Mouse (Mus musculus): Measurements from ENCODE around the gene Erc2. TPM values are rescaled to one million over a fixed set of nuclear protein-coding genes. Genes with fewer than 3 reads are reported as not detected.

Erc2 gene
- polyA plus RNA-seq, 1 experiment from 2014 or later, result 33.9 TPM

- Histone ChIP-seq H3K9ac (ENCODE audit: low read depth, low read length) (no peak overlapping the region), H3K36me3 (ENCODE audit: control insufficient read depth, insufficient read depth, low read length) (no peaks in the 10 kb centered on the region), H3K4me1 (replicated peaks; ENCODE audit: control insufficient read depth, insufficient read depth, low read length) (no peaks in the 10 kb centered on the region), H3K27ac (ENCODE audit: low read depth, low read length) (no peak overlapping the region), H3K4me2 (replicated peaks; ENCODE audit: low read depth, low read length) (no peak overlapping the region), H3K27me3 (ENCODE audit: control insufficient read depth, insufficient read depth, low read length) (no peaks in the 10 kb centered on the region), H3K4me3 (ENCODE audit: low read depth, low read length) (no peak overlapping the region), H3K9me3 (ENCODE audit: control insufficient read depth, low read length) (no peaks in the 10 kb centered on the region)
- 84% methylated on average over 4 of the region's 4 CpGs for WGBS
- DNase-seq (ENCODE audit: low spot score) (no peak), ATAC-seq (ENCODE audit: low FRiP score) (no peak)
Measured at GRCm38 (mm10) chr14:28170711-28171110, 548.5 kb downstream of the Erc2 start.

- no peak overlapping the region for H3K27ac ChIP-seq (ENCODE audit: low read depth, low read length)
- H3K27me3 ChIP-seq (ENCODE audit: control insufficient read depth, insufficient read depth, low read length), result no peaks in the 10 kb centered on the region
- ATAC-seq (ENCODE audit: low FRiP score) (no peak), DNase-seq (ENCODE audit: low spot score) (no peak)
- no peaks in the 10 kb centered on the region for H3K36me3 ChIP-seq (ENCODE audit: control insufficient read depth, insufficient read depth, low read length)
- no peak overlapping the region for H3K4me2 ChIP-seq (replicated peaks; ENCODE audit: low read depth, low read length)
- H3K9me3 ChIP-seq (ENCODE audit: control insufficient read depth, low read length), result no peaks in the 10 kb centered on the region
- no peaks in the 10 kb centered on the region for H3K4me1 ChIP-seq (replicated peaks; ENCODE audit: control insufficient read depth, insufficient read depth, low read length)
- H3K9ac ChIP-seq (ENCODE audit: low read depth, low read length), result no peak overlapping the region
- no peak overlapping the region for H3K4me3 ChIP-seq (ENCODE audit: low read depth, low read length)
- WGBS, result 84% methylated on average over 2 of the region's 2 CpGs
Measured at GRCm38 (mm10) chr14:28171364-28171763, 549.1 kb downstream of the Erc2 start.

- ATAC-seq (ENCODE audit: low FRiP score) (no peak), DNase-seq (ENCODE audit: low spot score) (no peak)
- Histone ChIP-seq H3K4me1 (replicated peaks; ENCODE audit: control insufficient read depth, insufficient read depth, low read length) (no peaks in the 10 kb centered on the region), H3K27me3 (ENCODE audit: control insufficient read depth, insufficient read depth, low read length) (no peaks in the 10 kb centered on the region), H3K9me3 (ENCODE audit: control insufficient read depth, low read length) (no peaks in the 10 kb centered on the region), H3K36me3 (ENCODE audit: control insufficient read depth, insufficient read depth, low read length) (no peaks in the 10 kb centered on the region), H3K9ac (ENCODE audit: low read depth, low read length) (no peak overlapping the region), H3K27ac (ENCODE audit: low read depth, low read length) (no peak overlapping the region), H3K4me3 (ENCODE audit: low read depth, low read length) (no peak overlapping the region), H3K4me2 (replicated peaks; ENCODE audit: low read depth, low read length) (no peak overlapping the region)
- 91% methylated on average over 4 of the region's 4 CpGs for WGBS
Measured at GRCm38 (mm10) chr14:28173736-28174135, 551.5 kb downstream of the Erc2 start.

- Histone ChIP-seq H3K4me3 (ENCODE audit: low read depth, low read length) (no peak overlapping the region), H3K27ac (ENCODE audit: low read depth, low read length) (no peak overlapping the region), H3K9ac (ENCODE audit: low read depth, low read length) (no peak overlapping the region), H3K9me3 (ENCODE audit: control insufficient read depth, low read length) (no peaks in the 10 kb centered on the region), H3K36me3 (ENCODE audit: control insufficient read depth, insufficient read depth, low read length) (no peaks in the 10 kb centered on the region), H3K27me3 (ENCODE audit: control insufficient read depth, insufficient read depth, low read length) (no peaks in the 10 kb centered on the region), H3K4me2 (replicated peaks; ENCODE audit: low read depth, low read length) (no peak overlapping the region), H3K4me1 (replicated peaks; ENCODE audit: control insufficient read depth, insufficient read depth, low read length) (no peaks in the 10 kb centered on the region)
- WGBS, result 32% methylated on average over 4 of the region's 4 CpGs
- ATAC-seq (ENCODE audit: low FRiP score) (no peak), DNase-seq (ENCODE audit: low spot score) (no peak)
Measured at GRCm38 (mm10) chr14:28181070-28181825, 559.0 kb downstream of the Erc2 start.

- Histone ChIP-seq H3K4me1 (replicated peaks; ENCODE audit: control insufficient read depth, insufficient read depth, low read length) (no peaks in the 10 kb centered on the region), H3K36me3 (ENCODE audit: control insufficient read depth, insufficient read depth, low read length) (no peaks in the 10 kb centered on the region), H3K9ac (ENCODE audit: low read depth, low read length) (no peak overlapping the region), H3K27ac (ENCODE audit: low read depth, low read length) (no peak overlapping the region), H3K27me3 (ENCODE audit: control insufficient read depth, insufficient read depth, low read length) (no peaks in the 10 kb centered on the region), H3K4me2 (replicated peaks; ENCODE audit: low read depth, low read length) (no peak overlapping the region), H3K9me3 (ENCODE audit: control insufficient read depth, low read length) (no peaks in the 10 kb centered on the region), H3K4me3 (ENCODE audit: low read depth, low read length) (no peak overlapping the region)
- ATAC-seq (ENCODE audit: low FRiP score) (no peak), DNase-seq (ENCODE audit: low spot score) (peak; percentile 10)
- WGBS, result 75% methylated on average over 8 of the region's 8 CpGs
Measured at GRCm38 (mm10) chr14:28192711-28193364, 570.6 kb downstream of the Erc2 start.

- no peak overlapping the region for H3K4me3 ChIP-seq (ENCODE audit: low read depth, low read length)
- H3K9me3 ChIP-seq (ENCODE audit: control insufficient read depth, low read length), result no peaks in the 10 kb centered on the region
- no peak overlapping the region for H3K4me2 ChIP-seq (replicated peaks; ENCODE audit: low read depth, low read length)
- 92% methylated on average over 4 of the region's 4 CpGs for WGBS
- DNase-seq (ENCODE audit: low spot score) (no peak), ATAC-seq (ENCODE audit: low FRiP score) (no peak)
- no peak overlapping the region for H3K9ac ChIP-seq (ENCODE audit: low read depth, low read length)
- H3K27ac ChIP-seq (ENCODE audit: low read depth, low read length), result no peak overlapping the region
- H3K27me3 ChIP-seq (ENCODE audit: control insufficient read depth, insufficient read depth, low read length), result no peaks in the 10 kb centered on the region
- H3K4me1 ChIP-seq (replicated peaks; ENCODE audit: control insufficient read depth, insufficient read depth, low read length), result no peaks in the 10 kb centered on the region
- H3K36me3 ChIP-seq (ENCODE audit: control insufficient read depth, insufficient read depth, low read length), result no peaks in the 10 kb centered on the region
Measured at GRCm38 (mm10) chr14:28203874-28204273, 581.6 kb downstream of the Erc2 start.

- ATAC-seq (ENCODE audit: low FRiP score), result no peak
- WGBS, result 90% methylated on average over 2 of the region's 2 CpGs
- no peak overlapping the region for H3K4me3 ChIP-seq (ENCODE audit: low read depth, low read length)
Measured at GRCm38 (mm10) chr14:28206303-28206702, 584.1 kb downstream of the Erc2 start.

GRCm38 (mm10) chr14:28225550-28225949 is 603.3 kb downstream of the Erc2 start:
- H3K27ac ChIP-seq (ENCODE audit: low read depth, low read length), result no peak overlapping the region
- H3K27me3 ChIP-seq (ENCODE audit: control insufficient read depth, insufficient read depth, low read length), result no peaks in the 10 kb centered on the region
- no peaks in the 10 kb centered on the region for H3K9me3 ChIP-seq (ENCODE audit: control insufficient read depth, low read length)
- no peak overlapping the region for H3K4me3 ChIP-seq (ENCODE audit: low read depth, low read length)
- no peaks in the 10 kb centered on the region for H3K4me1 ChIP-seq (replicated peaks; ENCODE audit: control insufficient read depth, insufficient read depth, low read length)
- H3K4me2 ChIP-seq (replicated peaks; ENCODE audit: low read depth, low read length), result no peak overlapping the region
- DNase-seq (ENCODE audit: low spot score) (no peak), ATAC-seq (ENCODE audit: low FRiP score) (no peak)
- 98% methylated on average over 6 of the region's 6 CpGs for WGBS
- H3K9ac ChIP-seq (ENCODE audit: low read depth, low read length), result no peak overlapping the region
- H3K36me3 ChIP-seq (ENCODE audit: control insufficient read depth, insufficient read depth, low read length), result no peaks in the 10 kb centered on the region

More at GRCm38 (mm10) chr14:28206303-28206702, 584.1 kb downstream of the Erc2 start:
- Histone ChIP-seq H3K27ac (ENCODE audit: low read depth, low read length) (no peak overlapping the region), H3K9me3 (ENCODE audit: control insufficient read depth, low read length) (no peaks in the 10 kb centered on the region), H3K27me3 (ENCODE audit: control insufficient read depth, insufficient read depth, low read length) (no peaks in the 10 kb centered on the region), H3K4me1 (replicated peaks; ENCODE audit: control insufficient read depth, insufficient read depth, low read length) (no peaks in the 10 kb centered on the region), H3K36me3 (ENCODE audit: control insufficient read depth, insufficient read depth, low read length) (no peaks in the 10 kb centered on the region), H3K9ac (ENCODE audit: low read depth, low read length) (no peak overlapping the region), H3K4me2 (replicated peaks; ENCODE audit: low read depth, low read length) (no peak overlapping the region)
- DNase-seq (ENCODE audit: low spot score), result no peak

- H3K4me2 ChIP-seq (replicated peaks; ENCODE audit: low read depth, low read length), result no peak overlapping the region
- H3K9ac ChIP-seq (ENCODE audit: low read depth, low read length), result no peak overlapping the region
- H3K36me3 ChIP-seq (ENCODE audit: control insufficient read depth, insufficient read depth, low read length), result no peaks in the 10 kb centered on the region
- ATAC-seq (ENCODE audit: low FRiP score), result no peak
- no peak overlapping the region for H3K27ac ChIP-seq (ENCODE audit: low read depth, low read length)
- no peaks in the 10 kb centered on the region for H3K27me3 ChIP-seq (ENCODE audit: control insufficient read depth, insufficient read depth, low read length)
- WGBS, result 84% methylated on average over 6 of the region's 6 CpGs
- H3K4me1 ChIP-seq (replicated peaks; ENCODE audit: control insufficient read depth, insufficient read depth, low read length), result no peaks in the 10 kb centered on the region
- no peak overlapping the region for H3K4me3 ChIP-seq (ENCODE audit: low read depth, low read length)
- no peaks in the 10 kb centered on the region for H3K9me3 ChIP-seq (ENCODE audit: control insufficient read depth, low read length)
- DNase-seq (ENCODE audit: low spot score), result no peak
Measured at GRCm38 (mm10) chr14:28230563-28230962, 608.3 kb downstream of the Erc2 start.

Measured in hindbrain, embryonic 11.5 days (tissue).